12 mouse cellular contexts compared by ENCODE assay signal in the genomic region with DNA sequence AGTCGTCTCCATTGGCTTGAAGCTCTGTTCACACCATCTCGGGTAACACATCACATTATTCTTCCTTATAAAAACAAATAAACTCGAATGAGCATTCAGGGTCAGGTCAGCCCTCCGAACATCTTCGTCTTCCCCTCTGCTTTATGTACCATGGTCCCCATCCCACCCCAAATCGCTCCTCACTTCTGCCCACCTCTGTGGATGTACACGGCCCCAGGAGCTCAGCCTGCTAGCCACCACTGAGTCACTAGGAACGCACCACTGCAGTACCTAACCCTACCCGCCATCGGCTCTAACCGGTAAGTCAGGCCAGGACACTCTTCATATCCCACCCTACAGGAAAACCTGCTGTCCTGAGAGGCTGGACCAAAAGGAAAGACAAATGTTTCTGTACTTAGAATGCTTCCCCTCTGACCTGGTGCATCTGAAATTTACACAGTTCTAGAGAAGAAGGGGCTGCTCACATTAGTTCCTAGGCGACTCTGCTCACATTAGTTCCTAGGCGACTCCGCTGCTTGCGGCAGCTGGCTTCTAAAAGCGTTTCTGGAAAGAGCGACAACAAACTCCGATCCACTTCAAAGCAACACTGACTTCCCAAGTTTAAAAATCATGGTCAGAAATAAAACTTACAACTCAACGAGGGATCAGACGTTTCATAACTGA.
A peak's percentile ranks its signal among the peaks of the same experiment; 100 is the strongest.
DNase-seq lines count a peak whose midpoint lies in the region; ATAC-seq and TF ChIP-seq lines count a peak whose summit lies in the region.
"Had no signal": no experiment of that assay in that cellular context is flagged by ENCODE, and none has a peak within 500 bp of the region (broad histone marks: within the 10 kb centered on the region; RNA-seq: fewer than 3 reads in every experiment).

No protein-coding gene starts in this region.

- 84% methylated on average over 20 of the region's 20 CpGs for WGBS in hindbrain, embryonic 11.5 days
- WGBS in hindbrain, embryonic 10.5 days: 87% methylated on average over 20 of the region's 20 CpGs
- 75% methylated on average over 20 of the region's 20 CpGs for WGBS in forebrain, postnatal 0 days
- WGBS in midbrain, embryonic 15.5 days: 84% methylated on average over 20 of the region's 20 CpGs
- WGBS in stomach, postnatal 0 days: 72% methylated on average over 20 of the region's 20 CpGs

- H3K27ac ChIP-seq in hindbrain, embryonic 11.5 days (ENCODE audit: low read depth, low read length): no peak overlapping the region
- no peak overlapping the region; the same call in 1 of the 2 replicates for H3K27ac ChIP-seq in hindbrain, embryonic 10.5 days
- H3K27ac ChIP-seq in forebrain, postnatal 0 days (ENCODE audit: low read depth, low read length): no peak overlapping the region
- peak overlapping the region; percentile 1; the same call in 1 of the 2 replicates for H3K27ac ChIP-seq in midbrain, embryonic 15.5 days
- no peak overlapping the region for H3K27ac ChIP-seq in stomach, postnatal 0 days (replicated peaks)
- H3K27ac ChIP-seq: kidney, embryonic 15.5 days had no signal

- ATAC-seq in hindbrain, embryonic 11.5 days (ENCODE audit: low FRiP score): no peak
- no peak for ATAC-seq in forebrain, postnatal 0 days
- no peak for ATAC-seq in midbrain, embryonic 15.5 days (replicated peaks)
- no peak for ATAC-seq in stomach, postnatal 0 days (ENCODE audit: low FRiP score, low TSS enrichment)

- no peak overlapping the region for H3K4me3 ChIP-seq in hindbrain, embryonic 11.5 days (ENCODE audit: low read depth, low read length)
- H3K4me3 ChIP-seq in hindbrain, embryonic 10.5 days: no peak overlapping the region
- H3K4me3 ChIP-seq in forebrain, postnatal 0 days (ENCODE audit: low read depth, low read length): peak overlapping the region; percentile 50
- peak overlapping the region; percentile 49 for H3K4me3 ChIP-seq in midbrain, embryonic 15.5 days
- no peak overlapping the region for H3K4me3 ChIP-seq in stomach, postnatal 0 days (ENCODE audit: low read depth, low read length)
- H3K4me3 ChIP-seq: heart, embryonic 12.5 days; kidney, embryonic 15.5 days had no signal

- no peaks in the 10 kb centered on the region for H3K27me3 ChIP-seq in hindbrain, embryonic 11.5 days (ENCODE audit: control insufficient read depth, insufficient read depth, low read length)
- no peaks in the 10 kb centered on the region for H3K27me3 ChIP-seq in hindbrain, embryonic 10.5 days (ENCODE audit: insufficient read depth, poor library complexity, severe bottlenecking)
- no peaks in the 10 kb centered on the region for H3K27me3 ChIP-seq in forebrain, postnatal 0 days (ENCODE audit: insufficient read depth, low read length)
- H3K27me3 ChIP-seq in midbrain, embryonic 15.5 days (replicated peaks): no peaks in the 10 kb centered on the region
- no peaks in the 10 kb centered on the region for H3K27me3 ChIP-seq in stomach, postnatal 0 days (ENCODE audit: control insufficient read depth, insufficient read depth, low read length)
- H3K27me3 ChIP-seq: kidney, embryonic 15.5 days had no signal

- no peak for TF ChIP-seq EP300 in stomach, postnatal 0 days (optimal IDR thresholded peaks at IDR 0.05)

- no peak for TF ChIP-seq CTCF in brain, embryonic 14.5 days (IDR thresholded peaks at IDR 0.05; ENCODE audit: borderline replicate concordance, extremely low read depth, insufficient read depth, insufficient read length)
- TF ChIP-seq CTCF in forebrain, postnatal 0 days (IDR thresholded peaks at IDR 0.05; ENCODE audit: low read depth): no peak
- no peak for TF ChIP-seq CTCF in stomach, postnatal 0 days (IDR thresholded peaks at IDR 0.05; ENCODE audit: low read depth)

- H3K9ac ChIP-seq in hindbrain, embryonic 11.5 days (ENCODE audit: low read depth, low read length): no peak overlapping the region
- H3K9ac ChIP-seq in forebrain, postnatal 0 days: 0 out of 2 replicates have a peak overlapping the region, but pooled peaks have one; percentile 58
- H3K9ac ChIP-seq in midbrain, embryonic 15.5 days: peak overlapping the region; percentile 61; the same call in 1 of the 2 replicates
- H3K9ac ChIP-seq in stomach, postnatal 0 days (ENCODE audit: low read length): no peak overlapping the region
- H3K9ac ChIP-seq: heart, embryonic 12.5 days; kidney, embryonic 15.5 days; lung, embryonic 14.5 days had no signal

- H3K9me3 ChIP-seq in hindbrain, embryonic 11.5 days (ENCODE audit: control insufficient read depth, low read length): 0 out of 2 replicates have a peak, but pooled peaks cover 3% of the 10 kb centered on the region
- no peaks in the 10 kb centered on the region for H3K9me3 ChIP-seq in hindbrain, embryonic 10.5 days
- H3K9me3 ChIP-seq in forebrain, postnatal 0 days (ENCODE audit: low read length): no peaks in the 10 kb centered on the region
- no peaks in the 10 kb centered on the region for H3K9me3 ChIP-seq in midbrain, embryonic 15.5 days
- no peaks in the 10 kb centered on the region for H3K9me3 ChIP-seq in stomach, postnatal 0 days (ENCODE audit: control insufficient read depth, low read length)
- H3K9me3 ChIP-seq: kidney, embryonic 15.5 days had no signal

- TF ChIP-seq POLR2A in brain, embryonic 14.5 days (IDR thresholded peaks at IDR 0.05; ENCODE audit: borderline replicate concordance, extremely low read depth, insufficient read depth, insufficient read length, poor library complexity, severe bottlenecking): no peak

- H3K4me1 ChIP-seq in hindbrain, embryonic 11.5 days (replicated peaks; ENCODE audit: control insufficient read depth, insufficient read depth, low read length): 0 out of 2 replicates have a peak, but pooled peaks cover 2% of the 10 kb centered on the region
- peaks cover 24% of the 10 kb centered on the region for H3K4me1 ChIP-seq in hindbrain, embryonic 10.5 days (replicated peaks)
- H3K4me1 ChIP-seq in forebrain, postnatal 0 days (ENCODE audit: insufficient read depth): peaks cover 12% of the 10 kb centered on the region
- H3K4me1 ChIP-seq in midbrain, embryonic 15.5 days: peaks cover 33% of the 10 kb centered on the region
- no peaks in the 10 kb centered on the region for H3K4me1 ChIP-seq in stomach, postnatal 0 days (replicated peaks; ENCODE audit: control insufficient read depth, insufficient read depth)

- no peak for DNase-seq in hindbrain, embryonic 11.5 days (ENCODE audit: low spot score)
- DNase-seq in hindbrain, embryonic 10.5 days (ENCODE audit: low spot score): no peak
- DNase-seq in brain, embryonic 14.5 days (ENCODE audit: low read depth): peak; percentile 51
- DNase-seq in forebrain, postnatal 0 days: peak; percentile 35
- no peak for DNase-seq in stomach, postnatal 0 days (ENCODE audit: low spot score)
- no peak for DNase-seq in natural killer cell, adult 2 months (ENCODE audit: low spot score in 2 of 2)
- DNase-seq in embryo, embryonic 11 days: no peak
- DNase-seq: gastrocnemius, postnatal 36 days; lung, embryonic 14.5 days had no signal

- no peaks in the 10 kb centered on the region for H3K36me3 ChIP-seq in hindbrain, embryonic 11.5 days (ENCODE audit: control insufficient read depth, insufficient read depth, low read length)
- no peaks in the 10 kb centered on the region for H3K36me3 ChIP-seq in hindbrain, embryonic 10.5 days
- H3K36me3 ChIP-seq in forebrain, postnatal 0 days (ENCODE audit: insufficient read depth): no peaks in the 10 kb centered on the region
- no peaks in the 10 kb centered on the region for H3K36me3 ChIP-seq in midbrain, embryonic 15.5 days (replicated peaks)
- no peaks in the 10 kb centered on the region for H3K36me3 ChIP-seq in stomach, postnatal 0 days (ENCODE audit: control insufficient read depth, insufficient read depth, low read length)
- H3K36me3 ChIP-seq: heart, embryonic 12.5 days; kidney, embryonic 15.5 days had no signal

- peak overlapping the region; percentile 37; the same call in 1 of the 2 replicates for H3K4me2 ChIP-seq in hindbrain, embryonic 11.5 days (replicated peaks; ENCODE audit: low read depth, low read length)
- H3K4me2 ChIP-seq in forebrain, postnatal 0 days (ENCODE audit: low read depth): peak overlapping the region; percentile 61
- H3K4me2 ChIP-seq in midbrain, embryonic 15.5 days: peak overlapping the region; percentile 55
- no peak overlapping the region for H3K4me2 ChIP-seq in stomach, postnatal 0 days (replicated peaks; ENCODE audit: low read depth)
- H3K4me2 ChIP-seq: heart, embryonic 12.5 days; kidney, embryonic 15.5 days; lung, embryonic 14.5 days had no signal

Comparison
In these comparisons a context has a peak if more than half of its experiments do, and no peak if none do; other contexts are left out.
1. DNase-seq: peak in brain, embryonic 14.5 days (single experiment) and forebrain, postnatal 0 days (single experiment); none in hindbrain, embryonic 11.5 days (single experiment), hindbrain, embryonic 10.5 days (single experiment), stomach, postnatal 0 days (single experiment), natural killer cell, adult 2 months (0 of 2) and embryo, embryonic 11 days (single experiment).
2. H3K4me3 ChIP-seq: peak in forebrain, postnatal 0 days (single experiment) and midbrain, embryonic 15.5 days (single experiment); none in hindbrain, embryonic 11.5 days (single experiment), hindbrain, embryonic 10.5 days (single experiment) and stomach, postnatal 0 days (single experiment).
3. H3K9ac ChIP-seq: peak in forebrain, postnatal 0 days (single experiment) and midbrain, embryonic 15.5 days (single experiment); none in hindbrain, embryonic 11.5 days (single experiment) and stomach, postnatal 0 days (single experiment).